Mouse (Mus musculus) brain, embryonic 14.5 days (tissue): ENCODE measurements at regions not wholly inside any gene's neighbourhood (a gene's known extent, or its start where the extent isn't known, plus 50 kb on each side); places are given as distances from the start of the nearest gene placed in this dataset.

Experiments used
- CTCF ChIP-seq: fragments of 200-500 bp; IDR thresholded peaks from 2 replicates; pipeline ENCODE4 v1.5.1; 2012; ENCODE audit warnings: inconsistent platforms, mild to moderate bottlenecking, moderate library complexity, borderline replicate concordance; ENCODE audit not compliant: insufficient read depth, insufficient read length; ENCODE audit errors: extremely low read depth
- POLR2A ChIP-seq: fragments of 200-500 bp; IDR thresholded peaks from 2 replicates; pipeline ENCODE4 v1.6.1; 2012; ENCODE audit warnings: mild to moderate bottlenecking, inconsistent platforms, borderline replicate concordance; ENCODE audit not compliant: poor library complexity, insufficient read depth, insufficient read length, severe bottlenecking; ENCODE audit errors: extremely low read depth

GRCm38 (mm10) chr14:17172330-17173110 is 353.6 kb upstream of the Rarb start:
- TF ChIP-seq POLR2A (no peak), CTCF (no peak)
